ENCODE assay signal across 8 mouse cellular contexts in genomic region chr2:167565682-167566081, GRCm38 (mm10). TPM values are rescaled to one million over a fixed set of nuclear protein-coding genes. Genes with fewer than 3 reads are reported as not detected.
DNase-seq lines count a peak whose midpoint lies in the region; ATAC-seq and TF ChIP-seq lines count a peak whose summit lies in the region.

No protein-coding gene starts in this region.

- peaks cover 28% of the 10 kb centered on the region for H3K4me1 ChIP-seq in hindbrain, embryonic 15.5 days (replicated peaks)
- H3K4me1 ChIP-seq in liver, embryonic 11.5 days (replicated peaks; ENCODE audit: control insufficient read depth, insufficient read depth, low read length) = peaks cover 17% of the 10 kb centered on the region

- no peak for ATAC-seq in hindbrain, embryonic 15.5 days (ENCODE audit: low FRiP score, low read depth)
- ATAC-seq in liver, embryonic 11.5 days (replicated peaks; ENCODE audit: low FRiP score) = 0 out of 2 replicates have a peak, but pooled peaks have one; percentile 11

- WGBS in hindbrain, embryonic 15.5 days = 11% methylated on average over 19 of the region's 19 CpGs
- 14% methylated on average over 19 of the region's 19 CpGs for WGBS in liver, embryonic 11.5 days

- peak; percentile 66 for DNase-seq in adrenal gland, postnatal 14 days
- no peak for DNase-seq in adrenal gland, adult 8-10 months
- peak; percentile 82 for DNase-seq in gastrocnemius, adult 2 months
- DNase-seq in liver, embryonic 11.5 days (ENCODE audit: low spot score) = no peak
- peak; percentile 74 for DNase-seq in skeletal muscle tissue, adult 2 months (ENCODE audit: low read depth, low spot score)
- no peak for DNase-seq in left cerebral cortex, adult 9 months (ENCODE audit: low spot score in 2 of 2)
- DNase-seq in retina, postnatal 1 day = no peak

- H3K4me3 ChIP-seq in gastrocnemius, adult 2 months = peak overlapping the region; percentile 58
- H3K4me3 ChIP-seq in hindbrain, embryonic 15.5 days = no peak overlapping the region
- peak overlapping the region; percentile 24 for H3K4me3 ChIP-seq in liver, embryonic 11.5 days (ENCODE audit: low read depth, low read length)

- intact Hi-C loops in gastrocnemius, adult 2 months (cut with DNase I) = no loop called here

- no peaks in the 10 kb centered on the region for H3K27me3 ChIP-seq in hindbrain, embryonic 15.5 days
- H3K27me3 ChIP-seq in liver, embryonic 11.5 days (replicated peaks; ENCODE audit: control insufficient read depth, insufficient read depth, low read length) = peaks cover 3% of the 10 kb centered on the region; the same call in 1 of the 2 replicates

- peak overlapping the region; percentile 40 for H3K4me2 ChIP-seq in hindbrain, embryonic 15.5 days
- peak overlapping the region; percentile 47 for H3K4me2 ChIP-seq in liver, embryonic 11.5 days

- H3K36me3 ChIP-seq in hindbrain, embryonic 15.5 days = no peaks in the 10 kb centered on the region
- H3K36me3 ChIP-seq in liver, embryonic 11.5 days (ENCODE audit: control insufficient read depth, insufficient read depth, low read length) = no peaks in the 10 kb centered on the region

- H3K9ac ChIP-seq in hindbrain, embryonic 15.5 days = no peak overlapping the region
- H3K9ac ChIP-seq in liver, embryonic 11.5 days (ENCODE audit: low read depth, low read length) = 0 out of 2 replicates have a peak overlapping the region, but pooled peaks have one; percentile 47

- H3K27ac ChIP-seq in gastrocnemius, adult 2 months = peak overlapping the region; percentile 82
- H3K27ac ChIP-seq in hindbrain, embryonic 15.5 days (replicated peaks) = no peak overlapping the region
- peak overlapping the region; percentile 73 for H3K27ac ChIP-seq in liver, embryonic 11.5 days (ENCODE audit: low read depth, low read length)

- no peaks in the 10 kb centered on the region for H3K9me3 ChIP-seq in hindbrain, embryonic 15.5 days
- H3K9me3 ChIP-seq in liver, embryonic 11.5 days (ENCODE audit: control insufficient read depth, low read length) = no peaks in the 10 kb centered on the region

- TF ChIP-seq CTCF in gastrocnemius, adult 2 months (IDR thresholded peaks at IDR 0.05) = peak; percentile 12; the same call in 1 of the 2 replicates

RNA-seq across cellular contexts. Expression of gene Snai1, which starts 27.7 kb away (rescaled TPM):
- 7.2 and 10.6 TPM in 2 replicates for total RNA-seq in adrenal gland, postnatal 14 days (2021)
- 1 to 10 TPM; 6.5 to 9.1 (median 7.6) TPM for total RNA-seq in adrenal gland, adult 8-10 months (2022)
- total RNA-seq in gastrocnemius, adult 2 months (2021) = 1 to 10 TPM; 1.1 to 1.2 TPM
- 5.9 and 6.6 TPM in 2 replicates for polyA plus RNA-seq in hindbrain, embryonic 15.5 days (2015; fragmentation: Nextera tagmentation; extraction: Ambion mirVana)
- 14.3 and 15.2 TPM in 2 replicates for polyA plus RNA-seq in liver, embryonic 11.5 days (2014; fragmentation: Nextera tagmentation; extraction: Ambion mirVana)

Comparison
In these comparisons a context has a peak if more than half of its experiments do, and no peak if none do; other contexts are left out.
1. DNase-seq: peak in adrenal gland, postnatal 14 days (single experiment), gastrocnemius, adult 2 months (single experiment) and skeletal muscle tissue, adult 2 months (single experiment); none in adrenal gland, adult 8-10 months (single experiment), liver, embryonic 11.5 days (single experiment), left cerebral cortex, adult 9 months (0 of 2) and retina, postnatal 1 day (single experiment).